Mouse (Mus musculus) thymus, adult 2 months (tissue): Measurements from ENCODE around the gene Klrb1c. TPM values are rescaled to one million over a fixed set of nuclear protein-coding genes. Genes with fewer than 3 reads are reported as not detected.
A peak's percentile ranks its signal among the peaks of the same experiment; 100 is the strongest.
"Not testable (repeated sequence)": the region's sequence is repeated elsewhere in the genome, so short reads cannot be mapped to it uniquely, and the experiment has no call there.

Experiments
- DNase-seq: peaks from one replicate; pipeline ENCODE4 v3.0.0; 2021
- H3K27ac ChIP-seq: fragments of 200-500 bp; 2 replicates; pipeline ENCODE4 v1.5.1; 2012; ENCODE audit warnings: low read length, control low read depth; ENCODE audit not compliant: control insufficient read depth, insufficient read depth
- H3K27me3 ChIP-seq: fragments of 200-500 bp; 2 replicates; pipeline ENCODE4 v1.6.1; 2012; ENCODE audit warnings: mild to moderate bottlenecking, low read length, moderate library complexity, mixed read lengths; ENCODE audit not compliant: control insufficient read depth, insufficient read depth
- H3K36me3 ChIP-seq: fragments of 200-500 bp; 2 replicates; pipeline ENCODE4 v1.6.1; 2012; ENCODE audit warnings: mild to moderate bottlenecking, low read length, moderate library complexity; ENCODE audit not compliant: control insufficient read depth, insufficient read depth
- H3K4me1 ChIP-seq: fragments of 200-500 bp; replicated peaks from 2 replicates; pipeline ENCODE4 v1.6.1; 2012; ENCODE audit warnings: low read length; ENCODE audit not compliant: control insufficient read depth, insufficient read depth
- H3K4me3 ChIP-seq: fragments of 200-500 bp; 2 replicates; pipeline ENCODE4 v1.5.1; 2012; ENCODE audit warnings: mild to moderate bottlenecking, low read length, control low read depth, moderate library complexity; ENCODE audit not compliant: control insufficient read depth, insufficient read depth
- CTCF ChIP-seq: fragments of 200-500 bp; IDR thresholded peaks from 2 replicates; pipeline ENCODE4 v1.5.1; 2012; ENCODE audit warnings: mild to moderate bottlenecking, control low read depth, low read length, moderate library complexity, borderline replicate concordance; ENCODE audit not compliant: control insufficient read depth, poor library complexity, insufficient read depth; ENCODE audit errors: extremely low read depth
- POLR2A ChIP-seq: fragments of 200-500 bp; IDR thresholded peaks from 2 replicates; pipeline ENCODE4 v1.6.1; 2012; ENCODE audit warnings: mild to moderate bottlenecking, low read length, control low read depth, moderate library complexity; ENCODE audit not compliant: control insufficient read depth, poor library complexity, insufficient read depth; ENCODE audit errors: extremely low read depth
- WGBS: fragments of 180-500 bp; shearing (Covaris S2); methylation state at CpG from one replicate; pipeline ENCODE4 v1.1.7; 2018; 5-methylcytosine and 5-hydroxymethylcytosine counted together
- polyA plus RNA-seq: library from polyadenylated mRNA; depleted of rRNA; stranded (reverse); fragments of >200 nt; gene quantifications from 2 replicates; pipeline ENCODE4 v1.2.3, GENCODE M21; 2012

Gene Klrb1c
- polyA plus RNA-seq, 1 experiment: 2.6 TPM

- H3K4me3 ChIP-seq: no peak overlapping the region
- H3K27ac ChIP-seq: peak overlapping the region; percentile 14; the same call in 1 of the 2 replicates
- WGBS: 61% methylated on average over 15 of the region's 15 CpGs
- H3K4me1 ChIP-seq: peaks cover 27% of the 10 kb centered on the region
- H3K27me3 ChIP-seq: no peaks in the 10 kb centered on the region
- no peak for DNase-seq
- no peak for TF ChIP-seq CTCF
- no peak for TF ChIP-seq POLR2A
- no peaks in the 10 kb centered on the region for H3K36me3 ChIP-seq
Measured at GRCm38 (mm10) chr6:128797936-128798771, 9.1 kb upstream of the Klrb1c start.

- H3K27ac ChIP-seq: peak overlapping the region; percentile 14; the same call in 1 of the 2 replicates
- DNase-seq: no peak
- no peaks in the 10 kb centered on the region for H3K36me3 ChIP-seq
- TF ChIP-seq CTCF (no peak), POLR2A (no peak)
- no peaks in the 10 kb centered on the region for H3K27me3 ChIP-seq
- no peak overlapping the region for H3K4me3 ChIP-seq
- 82% methylated on average over 12 of the region's 12 CpGs for WGBS
- H3K4me1 ChIP-seq: peaks cover 23% of the 10 kb centered on the region
Measured at GRCm38 (mm10) chr6:128797185-128797905, 8.3 kb upstream of the Klrb1c start.

- TF ChIP-seq CTCF: no peak
- TF ChIP-seq POLR2A: no peak
- no peaks in the 10 kb centered on the region for H3K27me3 ChIP-seq
- H3K4me1 ChIP-seq: peaks cover 23% of the 10 kb centered on the region
- peak; percentile 52 for DNase-seq
- 16% methylated on average over 8 of the region's 8 CpGs for WGBS
- peak overlapping the region; percentile 97 for H3K27ac ChIP-seq
- no peaks in the 10 kb centered on the region for H3K36me3 ChIP-seq
- no peak overlapping the region for H3K4me3 ChIP-seq
Measured at GRCm38 (mm10) chr6:128796321-128796955, 7.4 kb upstream of the Klrb1c start.

GRCm38 (mm10) chr6:128793734-128794133, 4.7 kb upstream of the Klrb1c start:
- TF ChIP-seq CTCF: no peak
- no peak for TF ChIP-seq POLR2A
- WGBS: 67% methylated on average over 6 of the region's 6 CpGs
- Histone ChIP-seq H3K4me3 (no peak overlapping the region), H3K27ac (no peak overlapping the region), H3K36me3 (no peaks in the 10 kb centered on the region), H3K27me3 (no peaks in the 10 kb centered on the region), H3K4me1 (peaks cover 23% of the 10 kb centered on the region)
- no peak for DNase-seq

GRCm38 (mm10) chr6:128790491-128790994, 1.5 kb upstream of the Klrb1c start:
- not testable (repeated sequence) for H3K4me3 ChIP-seq, H3K27me3 ChIP-seq, DNase-seq, H3K36me3 ChIP-seq, H3K27ac ChIP-seq, H3K4me1 ChIP-seq
- 97% methylated on average over 4 of the region's 4 CpGs for whole genome bisulfite sequencing

- WGBS: 86% methylated on average over 1 of the region's 1 CpGs
- H3K36me3 ChIP-seq: no peaks in the 10 kb centered on the region
- no peak overlapping the region for H3K4me3 ChIP-seq
- TF ChIP-seq CTCF (no peak), POLR2A (no peak)
- H3K27me3 ChIP-seq: no peaks in the 10 kb centered on the region
- no peak for DNase-seq
- H3K4me1 ChIP-seq: no peaks in the 10 kb centered on the region; the same call in 1 of the 2 replicates
- no peak overlapping the region for H3K27ac ChIP-seq
Measured at GRCm38 (mm10) chr6:128788517-128788916, 498 bp downstream of the Klrb1c start.

GRCm38 (mm10) chr6:128786396-128786795, 2.6 kb downstream of the Klrb1c start:
- not testable (repeated sequence) for H3K4me3 ChIP-seq, H3K27me3 ChIP-seq, H3K27ac ChIP-seq, H3K36me3 ChIP-seq, H3K4me1 ChIP-seq, DNase-seq
- 100% methylated on average over 1 of the region's 1 CpGs for WGBS
